Comparison of ENCODE assay signal across 10 mouse cellular contexts in the genomic region with DNA sequence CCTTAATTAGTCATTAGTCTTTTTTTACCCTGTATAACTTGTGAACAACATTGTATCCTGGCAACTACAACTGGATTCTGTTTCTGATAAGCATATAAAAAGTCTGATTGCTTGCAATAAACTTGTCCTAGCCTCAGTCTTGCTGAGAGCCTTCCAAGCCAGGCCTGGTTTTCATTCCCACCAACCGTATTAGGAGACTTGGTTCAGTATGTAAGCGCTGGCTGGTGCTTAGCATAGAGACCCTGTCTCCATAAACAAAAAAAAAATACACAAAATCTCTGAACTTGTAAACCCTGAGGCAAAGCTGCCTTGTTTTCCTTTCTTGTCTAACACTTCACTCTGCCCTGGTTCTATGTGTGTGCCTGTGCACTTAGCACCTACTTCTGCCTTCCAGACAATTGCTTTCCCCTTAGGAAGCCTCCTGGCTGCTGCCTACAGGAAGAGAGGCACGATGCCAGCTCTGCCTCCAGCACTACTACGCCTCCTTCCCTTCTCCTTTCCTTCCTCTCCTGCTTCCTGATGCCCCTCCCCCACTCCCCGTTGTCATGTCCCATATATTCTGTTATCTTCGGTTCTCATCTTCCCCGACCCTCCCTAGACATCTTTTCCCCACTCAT. TPM values are rescaled to one million over a fixed set of nuclear protein-coding genes. Genes with fewer than 3 reads are reported as not detected.
DNase-seq lines count a peak whose midpoint lies in the region.
"Had no signal": no experiment of that assay in that cellular context is flagged by ENCODE, and none has a peak within 500 bp of the region (broad histone marks: within the 10 kb centered on the region; RNA-seq: fewer than 3 reads in every experiment).

No protein-coding gene starts in this region.

- H3K27me3 ChIP-seq in midbrain, embryonic 10.5 days (ENCODE audit: low read depth, poor library complexity, severe bottlenecking) = no peaks in the 10 kb centered on the region

- no peaks in the 10 kb centered on the region for H3K9me3 ChIP-seq in midbrain, embryonic 10.5 days (replicated peaks)

- WGBS in midbrain, embryonic 10.5 days = 68% methylated on average over 7 of the region's 7 CpGs

- 0 out of 2 replicates have a peak, but pooled peaks cover 3% of the 10 kb centered on the region for H3K4me1 ChIP-seq in midbrain, embryonic 10.5 days

- intact Hi-C loops in left cerebral cortex, postnatal 4 days (cut with DNase I) = no loop called here

- no peak overlapping the region for H3K4me3 ChIP-seq in midbrain, embryonic 10.5 days

- DNase-seq in embryo, embryonic 11 days = peak; percentile 14
- DNase-seq in embryo, embryonic 9.5 days (ENCODE audit: extremely low spot score) = no peak
- DNase-seq in left cerebral cortex, adult 18-20 months (ENCODE audit: low spot score in 2 of 2) = peak; percentile 30 to 31
- DNase-seq in left cerebral cortex, postnatal 4 days = no peak
- DNase-seq in kidney, postnatal 14 days = peak; percentile 60
- peak; percentile 26 to 34 for DNase-seq in right cerebral cortex, adult 2 months (ENCODE audit: low spot score in 2 of 2)
- no peak for DNase-seq in midbrain, embryonic 10.5 days (ENCODE audit: low spot score)
- DNase-seq in urinary bladder, postnatal 4 days (ENCODE audit: low spot score in 2 of 2) = no peak

- no peaks in the 10 kb centered on the region for H3K36me3 ChIP-seq in midbrain, embryonic 10.5 days

- no peak overlapping the region for H3K27ac ChIP-seq in midbrain, embryonic 10.5 days (replicated peaks)

RNA-seq across cellular contexts. Expression of a gene that starts 14.8 kb away (rescaled TPM):
- not detected for total RNA-seq in left cerebral cortex, adult 18-20 months (2021)
- not detected for total RNA-seq in left cerebral cortex, postnatal 4 days (2021)
- polyA plus RNA-seq in midbrain, embryonic 10.5 days (2016; fragmentation: Nextera tagmentation; extraction: Ambion mirVana) = 0.91 and 1.3 TPM in 2 replicates
- total RNA-seq: liver, adult 2 months; neutrophil, adult 5-6 weeks had no signal
- polyA plus RNA-seq: liver, adult 2 months had no signal

Comparison
In these comparisons a context has a peak if more than half of its experiments do, and no peak if none do; other contexts are left out.
1. DNase-seq: peak in embryo, embryonic 11 days (single experiment), left cerebral cortex, adult 18-20 months (2 of 2), kidney, postnatal 14 days (single experiment) and right cerebral cortex, adult 2 months (2 of 2); none in embryo, embryonic 9.5 days (single experiment), left cerebral cortex, postnatal 4 days (single experiment), midbrain, embryonic 10.5 days (single experiment) and urinary bladder, postnatal 4 days (0 of 2).